22 mouse cellular contexts compared by ENCODE assay signal in genomic region chr3:27156594-27156949, GRCm38 (mm10). TPM values are rescaled to one million over a fixed set of nuclear protein-coding genes. Genes with fewer than 3 reads are reported as not detected.
A peak's percentile ranks its signal among the peaks of the same experiment; 100 is the strongest.
DNase-seq lines count a peak whose midpoint lies in the region; ATAC-seq and TF ChIP-seq lines count a peak whose summit lies in the region.
"Had no signal": no experiment of that assay in that cellular context is flagged by ENCODE, and none has a peak within 500 bp of the region (broad histone marks: within the 10 kb centered on the region; RNA-seq: fewer than 3 reads in every experiment).

No protein-coding gene starts in this region.

- H3K4me3 ChIP-seq in liver, adult 2 months (ENCODE audit: insufficient read depth, low read depth, low read length) = no peak overlapping the region
- H3K4me3 ChIP-seq in liver, embryonic 12.5 days = no peak overlapping the region
- H3K4me3 ChIP-seq in intestine, postnatal 0 days (ENCODE audit: low read depth, low read length) = no peak overlapping the region
- H3K4me3 ChIP-seq: embryonic facial prominence, embryonic 13.5 days; left cerebral cortex, adult 2 months; midbrain, embryonic 12.5 days; neural tube, embryonic 12.5 days had no signal

- DNase-seq in liver, adult 2 months (ENCODE audit: extremely low read depth, low read depth, low spot score) = no peak
- peak; percentile 13 for DNase-seq in thymus, postnatal 4 days
- DNase-seq in thymus, postnatal 36 days = no peak
- DNase-seq in cerebellum, adult 11 months = no peak
- no peak for DNase-seq in gastrocnemius, postnatal 10 days
- DNase-seq: adrenal gland, postnatal 10 days; B cell, adult 2 months; cerebellum, adult 9-11 months; forebrain, postnatal 0 days; layer of hippocampus, adult 9-11 months; left cerebral cortex, postnatal 4 days; liver; thymus, adult 18-20 months had no signal

- no peaks in the 10 kb centered on the region for H3K27me3 ChIP-seq in liver, adult 2 months (ENCODE audit: control insufficient read depth, insufficient read depth, low read length)
- no peaks in the 10 kb centered on the region for H3K27me3 ChIP-seq in liver, embryonic 12.5 days (replicated peaks)
- no peaks in the 10 kb centered on the region for H3K27me3 ChIP-seq in intestine, postnatal 0 days (replicated peaks; ENCODE audit: control insufficient read depth, insufficient read depth, low read length)
- H3K27me3 ChIP-seq: embryonic facial prominence, embryonic 13.5 days; midbrain, embryonic 12.5 days; neural tube, embryonic 12.5 days; Patski had no signal

- no peaks in the 10 kb centered on the region for H3K9me3 ChIP-seq in liver, embryonic 12.5 days (replicated peaks)
- H3K9me3 ChIP-seq in intestine, postnatal 0 days (ENCODE audit: control insufficient read depth) = no peaks in the 10 kb centered on the region
- H3K9me3 ChIP-seq: embryonic facial prominence, embryonic 13.5 days; midbrain, embryonic 12.5 days; neural tube, embryonic 12.5 days had no signal

- no peak overlapping the region for H3K9ac ChIP-seq in liver, adult 2 months (ENCODE audit: low read depth, low read length)
- no peak overlapping the region for H3K9ac ChIP-seq in liver, embryonic 12.5 days
- H3K9ac ChIP-seq in intestine, postnatal 0 days (ENCODE audit: low read depth, low read length) = no peak overlapping the region
- H3K9ac ChIP-seq: embryonic facial prominence, embryonic 13.5 days; forebrain, postnatal 0 days; midbrain, embryonic 12.5 days; neural tube, embryonic 12.5 days had no signal

- peaks cover 9% of the 10 kb centered on the region for H3K4me1 ChIP-seq in liver, adult 2 months (ENCODE audit: control insufficient read depth, insufficient read depth, low read length)
- H3K4me1 ChIP-seq in liver, embryonic 12.5 days = peaks cover 31% of the 10 kb centered on the region
- H3K4me1 ChIP-seq in intestine, postnatal 0 days (replicated peaks; ENCODE audit: control insufficient read depth, insufficient read depth, low read length) = peaks cover 14% of the 10 kb centered on the region; the same call in 1 of the 2 replicates

- ATAC-seq in liver, embryonic 12.5 days = no peak
- no peak for ATAC-seq in intestine, postnatal 0 days
- ATAC-seq: activated CD4-positive, CD25-positive, alpha-beta regulatory T cell, adult 4 months; forebrain, postnatal 0 days; hindbrain, embryonic 16.5 days; Patski had no signal

- no peak for TF ChIP-seq POLR2A in liver, adult 2 months (IDR thresholded peaks at IDR 0.05; ENCODE audit: extremely low read depth, insufficient read depth, low read length)

- peak overlapping the region; percentile 62 for H3K27ac ChIP-seq in liver, adult 2 months (replicated peaks; ENCODE audit: insufficient read depth, low read depth, low read length)
- H3K27ac ChIP-seq in liver, embryonic 12.5 days = no peak overlapping the region
- H3K27ac ChIP-seq in intestine, postnatal 0 days (ENCODE audit: low read depth, low read length) = peak overlapping the region; percentile 15; the same call in 1 of the 2 replicates
- H3K27ac ChIP-seq: embryonic facial prominence, embryonic 13.5 days; left cerebral cortex, adult 2 months; midbrain, embryonic 12.5 days; neural tube, embryonic 12.5 days had no signal

- no peak overlapping the region for H3K4me2 ChIP-seq in liver, embryonic 12.5 days
- no peak overlapping the region; the same call in 1 of the 2 replicates for H3K4me2 ChIP-seq in intestine, postnatal 0 days (replicated peaks; ENCODE audit: low read depth)
- H3K4me2 ChIP-seq: embryonic facial prominence, embryonic 13.5 days; midbrain, embryonic 12.5 days; neural tube, embryonic 12.5 days had no signal

- no peaks in the 10 kb centered on the region for H3K79me2 ChIP-seq in liver, adult 2 months (ENCODE audit: control insufficient read depth, insufficient read depth, low read length)

- 60% methylated on average over 3 of the region's 3 CpGs for WGBS in liver, adult 2 months
- WGBS in liver, embryonic 12.5 days (ENCODE audit: insufficient replicate concordance) = 70% methylated on average over 3 of the region's 3 CpGs
- WGBS in intestine, postnatal 0 days = 35% methylated on average over 3 of the region's 3 CpGs

- no peaks in the 10 kb centered on the region for H3K36me3 ChIP-seq in liver, adult 2 months (ENCODE audit: control insufficient read depth, insufficient read depth, low read length)
- H3K36me3 ChIP-seq in liver, embryonic 12.5 days = no peaks in the 10 kb centered on the region; the same call in 1 of the 2 replicates
- no peaks in the 10 kb centered on the region for H3K36me3 ChIP-seq in intestine, postnatal 0 days (ENCODE audit: control insufficient read depth, insufficient read depth)
- H3K36me3 ChIP-seq: embryonic facial prominence, embryonic 13.5 days; midbrain, embryonic 12.5 days; neural tube, embryonic 12.5 days had no signal

- no peak for TF ChIP-seq CTCF in liver, adult 2 months (IDR thresholded peaks at IDR 0.05; ENCODE audit: low read depth, low read length)
- no peak for TF ChIP-seq CTCF in intestine, postnatal 0 days (IDR thresholded peaks at IDR 0.05; ENCODE audit: low read depth)

RNA-seq across cellular contexts. Expression of gene Ect2, which starts 2.9 kb away (rescaled TPM):
- total RNA-seq in liver, adult 2 months (2014; rRNA removed) = 1.8 and 2.2 TPM in 2 replicates
- polyA plus RNA-seq in liver, adult 2 months (2012; rRNA removed) = 0.34 and 0.56 TPM in 2 replicates
- polyA plus RNA-seq in liver, embryonic 12.5 days (2016; fragmentation: Nextera tagmentation; extraction: Ambion mirVana) = 45.4 TPM in 2 replicates
- 8.4 and 9.1 TPM in 2 replicates for polyA plus RNA-seq in intestine, postnatal 0 days (2015; fragmentation: Nextera tagmentation; extraction: Ambion mirVana)
- total RNA-seq in gastrocnemius, postnatal 10 days (2021) = 1 to 10 TPM; 6.1 to 9.3 TPM

RNA-seq across cellular contexts. Expression of gene Nceh1, which starts 26.2 kb away (rescaled TPM):
- 18.2 and 32.5 TPM in 2 replicates for total RNA-seq in liver, adult 2 months (2014; rRNA removed)
- polyA plus RNA-seq in liver, adult 2 months (2012; rRNA removed) = 7.9 and 8.9 TPM in 2 replicates
- 2.8 and 3.4 TPM in 2 replicates for polyA plus RNA-seq in liver, embryonic 12.5 days (2016; fragmentation: Nextera tagmentation; extraction: Ambion mirVana)
- 12.6 and 15.0 TPM in 2 replicates for polyA plus RNA-seq in intestine, postnatal 0 days (2015; fragmentation: Nextera tagmentation; extraction: Ambion mirVana)
- 10 to 100 TPM; 10.7 to 13.6 TPM for total RNA-seq in gastrocnemius, postnatal 10 days (2021)
